Mouse (Mus musculus) kidney, adult 2 months (tissue): ENCODE data around the gene Sept14.

Experiments
- CTCF ChIP-seq: fragments of 200-500 bp; conservative IDR thresholded peaks from 2 replicates; pipeline ENCODE4 v1.5.1; 2011; ENCODE audit warnings: low read depth, mild to moderate bottlenecking, control low read depth, low read length, moderate library complexity, mixed read lengths; ENCODE audit not compliant: insufficient read depth, insufficient read length
- POLR2A ChIP-seq: fragments of 200-500 bp; IDR thresholded peaks from one replicate; pipeline ENCODE4 v1.6.1; 2011; ENCODE audit warnings: low read depth, low read length, control low read depth

DNA sequence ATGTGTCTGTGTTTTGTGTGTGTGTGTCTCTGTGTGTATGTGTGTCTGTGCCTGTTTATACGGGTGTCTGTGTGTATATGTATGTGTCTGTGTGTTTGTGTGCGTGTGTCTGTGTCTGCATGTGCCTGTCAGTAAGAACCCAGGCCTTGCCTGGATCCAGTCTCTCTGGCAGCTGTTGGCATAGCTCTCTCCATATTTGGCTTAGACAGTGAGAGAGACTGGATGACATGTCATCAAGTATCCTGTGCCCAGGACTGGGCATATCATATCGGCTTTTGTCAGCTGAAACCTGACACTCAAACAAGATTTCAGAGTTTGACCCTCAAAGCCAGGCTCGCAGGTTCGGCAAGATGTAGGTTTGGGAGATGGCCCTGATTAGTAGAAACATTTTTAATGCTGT, 22.7 kb upstream of the Sept14 start:
- TF ChIP-seq CTCF (no peak), POLR2A (no peak)
